Mouse (Mus musculus): ENCODE results near the gene Lrrk1. TPM values are rescaled to one million over a fixed set of nuclear protein-coding genes. Genes with fewer than 3 reads are reported as not detected.
A peak's percentile ranks its signal among the peaks of the same experiment; 100 is the strongest.

Gene Lrrk1
- 15.7 and 16.9 TPM in 2 replicates for polyA plus RNA-seq (2015; fragmentation: Nextera tagmentation; extraction: Ambion mirVana)

- ATAC-seq, result peak; percentile 91
- Histone ChIP-seq H3K4me3 (replicated peaks) (peak within 1 kb of the TSS; percentile 80), H3K4me2 (replicated peaks) (peak within 1 kb of the TSS; percentile 90), H3K27ac (peak within 1 kb of the TSS; percentile 86), H3K36me3 (no peaks in the 10 kb centered on the region), H3K9me3 (no peaks in the 10 kb centered on the region), H3K4me1 (replicated peaks) (peaks cover 17% of the 10 kb centered on the region; the same call in 1 of the 2 replicates), H3K9ac (peak within 1 kb of the TSS; percentile 94), H3K27me3 (replicated peaks) (no peaks in the 10 kb centered on the region)
- WGBS, result 1% methylated on average over 70 of the region's 70 CpGs
Observed at GRCm38 (mm10) chr7:66387813-66388521, at the start of gene Lrrk1. Lrrk1 (minus strand) TSS chr7:66388350.

- no peak overlapping the region for H3K9ac ChIP-seq
Observed at GRCm38 (mm10) chr7:66434453-66434935, 46.3 kb upstream of the Lrrk1 start.

DNA sequence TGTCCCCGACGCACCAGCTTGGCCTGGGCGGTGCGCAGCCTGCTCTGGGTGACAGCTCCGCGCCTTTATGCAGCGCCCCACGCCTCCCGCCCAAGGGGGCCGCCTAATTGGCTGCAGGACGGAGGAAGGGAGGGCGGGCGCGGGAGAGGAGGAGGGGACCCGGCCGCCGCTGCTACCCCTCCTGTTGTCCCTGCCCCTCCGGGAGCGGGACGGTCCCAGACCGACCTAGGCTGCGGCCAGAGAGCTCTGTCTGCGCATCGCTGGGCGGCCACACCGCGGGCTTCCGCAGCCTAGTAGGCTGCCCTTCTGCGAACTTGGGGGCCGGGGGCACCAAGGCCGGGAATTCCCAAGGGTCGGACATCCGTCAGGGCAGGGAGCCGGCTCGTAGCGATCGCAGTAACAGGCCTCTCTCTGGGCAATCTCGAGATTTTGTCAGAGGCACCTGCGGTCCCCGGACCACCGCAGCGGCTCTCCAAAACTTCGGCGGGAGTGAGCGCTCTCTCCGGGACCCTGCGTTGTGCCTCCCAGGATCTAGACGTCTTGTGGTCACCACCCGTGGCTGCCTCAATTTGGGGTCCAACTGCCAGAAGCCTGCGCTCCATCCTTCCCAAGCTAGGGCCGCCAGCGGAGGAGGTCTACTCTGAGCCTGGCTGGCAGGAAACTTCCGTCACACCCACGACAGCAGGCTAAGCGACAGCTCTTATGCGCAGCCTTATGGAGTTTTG is 39.4 kb upstream of the Lrrk1 start, which contains the start of gene Aldh1a3:
Gene Aldh1a3 (minus strand): TSS at position 81 of the 725 bp plus-strand sequence.
- Histone ChIP-seq H3K27ac (no peak within 1 kb of the TSS), H3K36me3 (no peaks in the 10 kb centered on the region), H3K4me2 (replicated peaks) (peak within 1 kb of the TSS; percentile 97), H3K4me3 (replicated peaks) (peak within 1 kb of the TSS; percentile 48), H3K4me1 (replicated peaks) (peaks cover 11% of the 10 kb centered on the region), H3K9ac (peak within 1 kb of the TSS; percentile 43; the same call in 1 of the 2 replicates), H3K27me3 (replicated peaks) (peaks cover 38% of the 10 kb centered on the region), H3K9me3 (no peaks in the 10 kb centered on the region)
- under 1% methylated on average over 56 of the region's 56 CpGs for WGBS
- peak; percentile 86 for ATAC-seq

More at GRCm38 (mm10) chr7:66434453-66434935, 46.3 kb upstream of the Lrrk1 start:
- Histone ChIP-seq H3K4me1 (replicated peaks) (no peaks in the 10 kb centered on the region; the same call in 1 of the 2 replicates), H3K4me2 (replicated peaks) (no peak overlapping the region), H3K27me3 (replicated peaks) (no peaks in the 10 kb centered on the region), H3K27ac (no peak overlapping the region), H3K4me3 (replicated peaks) (no peak overlapping the region), H3K36me3 (no peaks in the 10 kb centered on the region), H3K9me3 (no peaks in the 10 kb centered on the region)
- 30% methylated on average over 10 of the region's 10 CpGs for WGBS
- peak; percentile 71 for ATAC-seq

DNA sequence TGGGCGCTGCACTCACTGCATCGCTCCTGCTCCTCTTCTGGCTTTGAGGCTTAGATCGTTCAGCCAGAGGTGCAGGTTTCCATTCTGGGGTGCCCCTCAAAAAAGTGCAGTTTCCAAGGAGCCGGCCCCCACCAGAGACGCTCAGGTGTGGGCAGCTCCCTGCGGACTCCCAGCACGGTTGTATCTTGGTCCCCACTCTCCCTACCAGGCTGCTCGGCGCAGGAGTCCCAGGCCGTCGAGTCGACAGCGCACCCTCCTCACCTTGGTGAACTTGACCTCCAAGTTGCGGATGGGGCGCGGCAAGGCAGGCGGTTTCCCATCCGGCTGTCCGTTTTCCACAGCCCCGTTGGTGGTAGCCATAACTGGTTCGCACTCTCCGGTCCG is 38.9 kb upstream of the Lrrk1 start:
- H3K4me2 ChIP-seq (replicated peaks), result peak overlapping the region; percentile 97
- peak; percentile 52; the same call in 1 of the 2 replicates for ATAC-seq
- peaks cover 11% of the 10 kb centered on the region for H3K4me1 ChIP-seq (replicated peaks)
- H3K36me3 ChIP-seq, result no peaks in the 10 kb centered on the region
- peak overlapping the region; percentile 48 for H3K4me3 ChIP-seq (replicated peaks)
- peak overlapping the region; percentile 43; the same call in 1 of the 2 replicates for H3K9ac ChIP-seq
- H3K9me3 ChIP-seq, result no peaks in the 10 kb centered on the region
- 2% methylated on average over 23 of the region's 23 CpGs for WGBS
- H3K27ac ChIP-seq, result no peak overlapping the region
- peaks cover 38% of the 10 kb centered on the region for H3K27me3 ChIP-seq (replicated peaks)

- 69% methylated on average over 8 of the region's 8 CpGs for WGBS
- H3K9me3 ChIP-seq, result no peaks in the 10 kb centered on the region
Observed at GRCm38 (mm10) chr7:66421903-66422302, 33.8 kb upstream of the Lrrk1 start.

DNA sequence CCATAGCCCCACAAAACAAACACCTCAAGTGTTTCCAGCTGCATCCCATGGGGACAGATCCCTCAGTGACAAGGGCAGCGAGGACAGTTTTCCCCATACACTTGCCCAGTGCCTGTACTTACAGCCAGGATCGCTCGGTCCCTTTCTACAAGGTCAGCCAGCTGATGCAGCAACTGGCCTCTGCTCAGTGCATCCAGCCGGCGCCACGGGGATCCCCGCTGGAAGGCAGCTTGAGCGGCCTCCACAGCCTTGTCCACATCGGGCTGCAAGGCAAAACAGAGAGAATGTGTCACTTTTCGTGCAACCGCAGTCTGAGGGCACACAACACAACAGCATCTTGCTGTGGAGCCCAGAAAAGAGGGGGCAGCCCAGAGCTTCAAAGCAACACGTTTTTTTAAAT is 30.8 kb upstream of the Lrrk1 start:
- no peaks in the 10 kb centered on the region for H3K27me3 ChIP-seq (replicated peaks)
- no peak for ATAC-seq

More at GRCm38 (mm10) chr7:66421903-66422302, 33.8 kb upstream of the Lrrk1 start:
- peaks cover 3% of the 10 kb centered on the region for H3K4me1 ChIP-seq (replicated peaks)
- no peak overlapping the region for H3K4me3 ChIP-seq (replicated peaks)
- H3K9ac ChIP-seq, result no peak overlapping the region
- H3K27me3 ChIP-seq (replicated peaks), result peaks cover 19% of the 10 kb centered on the region
- H3K27ac ChIP-seq, result no peak overlapping the region
- ATAC-seq, result no peak
- no peak overlapping the region for H3K4me2 ChIP-seq (replicated peaks)
- H3K36me3 ChIP-seq, result no peaks in the 10 kb centered on the region

DNA sequence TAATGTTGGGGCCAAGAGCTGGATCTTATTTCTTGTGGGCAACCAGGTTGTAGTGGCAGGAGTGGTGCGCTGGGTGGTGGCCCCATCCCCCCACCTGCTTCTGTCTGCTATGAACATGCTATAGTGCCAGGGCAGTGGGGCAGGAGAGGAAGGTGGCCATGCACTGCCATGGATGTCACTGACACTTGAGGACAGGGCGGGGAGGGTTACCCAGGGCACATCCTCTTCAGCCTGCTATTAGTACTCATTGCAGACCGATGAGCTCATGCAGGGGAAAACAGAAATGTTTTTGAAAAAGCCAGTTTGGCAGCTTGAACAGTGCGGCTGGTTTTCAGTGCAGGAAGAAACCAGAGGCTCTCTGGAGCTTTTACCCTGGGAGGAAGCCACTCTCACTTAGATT is 28.7 kb upstream of the Lrrk1 start:
- Histone ChIP-seq H3K36me3 (no peaks in the 10 kb centered on the region), H3K27ac (no peak overlapping the region), H3K9ac (no peak overlapping the region), H3K27me3 (replicated peaks) (no peaks in the 10 kb centered on the region; the same call in 1 of the 2 replicates), H3K4me3 (replicated peaks) (no peak overlapping the region), H3K9me3 (no peaks in the 10 kb centered on the region), H3K4me1 (replicated peaks) (no peaks in the 10 kb centered on the region), H3K4me2 (replicated peaks) (no peak overlapping the region)
- ATAC-seq, result no peak
- WGBS, result 74% methylated on average over 4 of the region's 4 CpGs

More for the DNA sequence above, 30.8 kb upstream of the Lrrk1 start:
- no peak overlapping the region for H3K4me2 ChIP-seq (replicated peaks)
- H3K27ac ChIP-seq, result no peak overlapping the region
- no peaks in the 10 kb centered on the region for H3K4me1 ChIP-seq (replicated peaks)
- H3K9ac ChIP-seq, result no peak overlapping the region; the same call in 1 of the 2 replicates
- H3K4me3 ChIP-seq (replicated peaks), result no peak overlapping the region
- WGBS, result 44% methylated on average over 12 of the region's 12 CpGs
- no peaks in the 10 kb centered on the region for H3K9me3 ChIP-seq
- no peaks in the 10 kb centered on the region for H3K36me3 ChIP-seq

DNA sequence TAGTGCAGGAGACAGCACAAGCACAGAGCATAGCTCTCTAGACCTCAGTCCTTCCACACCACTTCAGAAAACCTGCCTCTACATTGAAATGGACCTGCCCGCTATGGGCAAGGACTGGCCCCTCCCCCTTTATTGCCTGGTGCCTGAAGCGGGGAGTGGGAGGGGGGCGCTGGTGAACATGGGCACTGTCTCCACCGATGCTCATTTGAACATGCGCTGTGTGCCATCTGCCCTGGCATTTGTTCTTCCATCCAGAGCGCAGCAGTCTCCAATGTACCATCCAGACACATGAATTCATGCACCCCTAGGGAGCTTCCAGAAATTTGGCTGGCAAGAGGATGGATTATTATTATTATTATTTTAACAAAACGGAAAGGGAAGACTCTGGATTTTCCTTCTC is 24.9 kb upstream of the Lrrk1 start:
- 76% methylated on average over 7 of the region's 7 CpGs for WGBS
- Histone ChIP-seq H3K36me3 (no peaks in the 10 kb centered on the region), H3K9ac (no peak overlapping the region)

GRCm38 (mm10) chr7:66409433-66409832 is 21.3 kb upstream of the Lrrk1 start:
- Histone ChIP-seq H3K27me3 (replicated peaks) (no peaks in the 10 kb centered on the region; the same call in 1 of the 2 replicates), H3K4me2 (replicated peaks) (no peak overlapping the region), H3K4me1 (replicated peaks) (peaks cover 15% of the 10 kb centered on the region), H3K9ac (no peak overlapping the region), H3K27ac (no peak overlapping the region), H3K9me3 (no peaks in the 10 kb centered on the region), H3K36me3 (no peaks in the 10 kb centered on the region), H3K4me3 (replicated peaks) (no peak overlapping the region)
- 71% methylated on average over 6 of the region's 6 CpGs for WGBS
- no peak; the same call in 1 of the 2 replicates for ATAC-seq

More for the DNA sequence above, 24.9 kb upstream of the Lrrk1 start:
- Histone ChIP-seq H3K4me2 (replicated peaks) (no peak overlapping the region), H3K27me3 (replicated peaks) (no peaks in the 10 kb centered on the region; the same call in 1 of the 2 replicates), H3K27ac (no peak overlapping the region), H3K4me1 (replicated peaks) (no peaks in the 10 kb centered on the region), H3K4me3 (replicated peaks) (no peak overlapping the region), H3K9me3 (no peaks in the 10 kb centered on the region)
- ATAC-seq, result no peak

GRCm38 (mm10) chr7:66406971-66407370 is 18.8 kb upstream of the Lrrk1 start:
- 63% methylated on average over 8 of the region's 8 CpGs for WGBS
- no peaks in the 10 kb centered on the region for H3K36me3 ChIP-seq
- H3K27me3 ChIP-seq (replicated peaks), result no peaks in the 10 kb centered on the region

DNA sequence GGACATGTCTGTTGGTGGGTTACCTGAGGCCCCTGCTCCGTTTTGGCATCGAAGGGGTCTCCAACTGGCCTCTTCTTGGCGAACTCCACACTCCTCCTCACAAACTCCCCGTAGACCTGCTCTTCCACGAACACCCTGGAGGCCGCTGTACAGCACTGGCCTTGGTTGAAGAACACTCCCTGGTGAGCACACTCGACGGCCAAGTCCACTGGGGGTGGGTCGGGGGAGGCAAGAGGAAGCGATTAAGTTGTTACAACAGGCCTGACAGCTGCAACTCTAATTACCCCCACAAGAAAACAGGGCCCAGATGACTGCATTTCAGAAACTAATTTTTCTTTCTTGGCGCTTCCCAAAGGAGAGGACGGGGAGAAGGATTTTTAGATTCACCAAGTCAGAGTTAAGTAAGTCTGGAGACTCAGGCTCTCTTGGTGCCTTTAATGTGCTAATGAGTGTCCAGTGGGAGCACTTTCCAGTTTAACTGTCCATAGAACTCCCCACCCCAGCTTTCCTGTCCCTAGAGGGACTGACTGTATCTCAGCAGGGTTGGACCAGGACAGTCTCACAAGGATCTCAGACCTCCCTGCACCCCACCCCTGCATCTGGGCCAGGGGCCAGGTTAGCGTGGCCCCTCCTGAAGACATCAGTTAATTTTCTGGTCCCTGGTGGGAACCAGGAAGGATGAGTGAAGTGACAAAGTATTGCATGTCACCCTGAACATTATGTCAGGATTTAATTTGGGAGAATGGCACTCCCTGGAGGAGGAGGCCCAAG is 18.0 kb upstream of the Lrrk1 start:
- Histone ChIP-seq H3K27ac (no peak overlapping the region), H3K4me1 (replicated peaks) (peaks cover 19% of the 10 kb centered on the region), H3K36me3 (no peaks in the 10 kb centered on the region), H3K4me2 (replicated peaks) (no peak overlapping the region), H3K27me3 (replicated peaks) (no peaks in the 10 kb centered on the region), H3K9me3 (no peaks in the 10 kb centered on the region), H3K9ac (no peak overlapping the region), H3K4me3 (replicated peaks) (no peak overlapping the region)
- ATAC-seq, result 0 out of 2 replicates have a peak, but pooled peaks have one; percentile 39
- WGBS, result 50% methylated on average over 13 of the region's 13 CpGs

More at GRCm38 (mm10) chr7:66406971-66407370, 18.8 kb upstream of the Lrrk1 start:
- no peak overlapping the region for H3K27ac ChIP-seq
- H3K9me3 ChIP-seq, result no peaks in the 10 kb centered on the region
- ATAC-seq, result no peak
- peaks cover 19% of the 10 kb centered on the region for H3K4me1 ChIP-seq (replicated peaks)
- no peak overlapping the region for H3K4me2 ChIP-seq (replicated peaks)
- no peak overlapping the region for H3K4me3 ChIP-seq (replicated peaks)
- no peak overlapping the region for H3K9ac ChIP-seq
